Mouse (Mus musculus): ENCODE results near the gene Jchain. TPM values are rescaled to one million over a fixed set of nuclear protein-coding genes. Genes with fewer than 3 reads are reported as not detected.

The Jchain gene
- polyA plus RNA-seq (2012; rRNA removed): 0.68 and 0.84 TPM in 2 replicates

GRCm38 (mm10) chr5:88527657-88528056 is at the start of gene Jchain:
Jchain (minus strand) TSS chr5:88527891.
- no peak for DNase-seq
- no peak for TF ChIP-seq CTCF (IDR thresholded peaks at IDR 0.05; ENCODE audit: borderline replicate concordance, insufficient read depth, low read depth, low read length)
- TF ChIP-seq POLR2A (IDR thresholded peaks at IDR 0.05; ENCODE audit: borderline replicate concordance, insufficient read depth, low read length): no peak
- Histone ChIP-seq H3K27me3 (ENCODE audit: control insufficient read depth, insufficient read depth, low read length) (no peaks in the 10 kb centered on the region), H3K27ac (ENCODE audit: insufficient read depth, low read length) (no peak within 1 kb of the TSS), H3K4me3 (replicated peaks; ENCODE audit: insufficient read depth, low read depth, low read length) (no peak within 1 kb of the TSS), H3K4me1 (ENCODE audit: control insufficient read depth, insufficient read depth, low read length) (no peaks in the 10 kb centered on the region)
- 89% methylated on average over 3 of the region's 3 CpGs for WGBS

DNA sequence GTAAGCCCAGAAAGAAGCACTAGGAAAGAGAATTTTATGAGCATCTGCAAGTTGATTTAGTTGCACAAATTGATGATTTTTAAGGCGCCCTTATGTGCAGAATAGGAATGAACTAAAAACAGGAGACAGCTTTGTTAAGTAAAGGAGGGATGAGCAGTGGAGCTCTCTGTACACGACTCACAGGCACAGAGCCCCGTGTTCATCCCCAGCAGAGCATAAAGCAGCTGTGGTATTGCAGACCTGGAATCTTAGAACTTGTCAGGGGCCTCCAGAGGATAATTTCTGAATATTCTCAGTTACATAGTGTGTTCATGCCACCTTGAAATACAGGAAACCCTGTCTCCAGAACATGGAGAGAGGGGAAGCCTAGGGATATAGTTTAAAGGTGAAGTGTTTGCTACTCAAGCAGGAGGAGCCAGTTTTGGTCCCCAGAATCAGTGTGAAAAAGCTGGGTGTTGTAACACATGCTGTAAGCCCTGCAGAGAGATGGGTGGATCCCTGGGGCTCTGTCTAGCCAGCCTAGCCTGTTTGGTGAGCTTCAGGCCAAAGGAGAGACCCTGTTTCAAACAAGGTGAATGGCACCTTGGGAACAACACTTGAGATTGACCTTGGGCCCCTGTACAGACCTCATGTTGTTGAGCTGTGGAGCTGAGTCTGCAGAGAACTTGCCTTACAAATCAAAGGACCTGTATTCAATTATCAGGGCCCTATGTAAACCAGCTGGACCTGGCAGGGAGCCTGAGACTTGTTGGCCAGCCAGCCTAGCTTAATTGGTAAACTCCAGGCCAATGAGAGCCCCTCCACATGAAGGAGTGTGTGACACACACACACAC is 48.0 kb upstream of the Jchain start:
- Histone ChIP-seq H3K27ac (ENCODE audit: insufficient read depth, low read length) (no peak overlapping the region), H3K4me3 (replicated peaks; ENCODE audit: insufficient read depth, low read depth, low read length) (no peak overlapping the region), H3K27me3 (ENCODE audit: control insufficient read depth, insufficient read depth, low read length) (no peaks in the 10 kb centered on the region), H3K4me1 (ENCODE audit: control insufficient read depth, insufficient read depth, low read length) (no peaks in the 10 kb centered on the region)
- no peak for DNase-seq
- no peak for TF ChIP-seq CTCF (IDR thresholded peaks at IDR 0.05; ENCODE audit: borderline replicate concordance, insufficient read depth, low read depth, low read length)
- no peak for TF ChIP-seq POLR2A (IDR thresholded peaks at IDR 0.05; ENCODE audit: borderline replicate concordance, insufficient read depth, low read length)
- WGBS: 60% methylated on average over 3 of the region's 3 CpGs

GRCm38 (mm10) chr5:88574829-88575228 is 47.1 kb upstream of the Jchain start:
- 92% methylated on average over 3 of the region's 3 CpGs for WGBS
- DNase-seq: no peak
- H3K27ac ChIP-seq (ENCODE audit: insufficient read depth, low read length): no peak overlapping the region
- no peaks in the 10 kb centered on the region for H3K27me3 ChIP-seq (ENCODE audit: control insufficient read depth, insufficient read depth, low read length)
- no peak for TF ChIP-seq POLR2A (IDR thresholded peaks at IDR 0.05; ENCODE audit: borderline replicate concordance, insufficient read depth, low read length)
- no peak for TF ChIP-seq CTCF (IDR thresholded peaks at IDR 0.05; ENCODE audit: borderline replicate concordance, insufficient read depth, low read depth, low read length)
- H3K4me1 ChIP-seq (ENCODE audit: control insufficient read depth, insufficient read depth, low read length): no peaks in the 10 kb centered on the region
- H3K4me3 ChIP-seq (replicated peaks; ENCODE audit: insufficient read depth, low read depth, low read length): no peak overlapping the region

DNA sequence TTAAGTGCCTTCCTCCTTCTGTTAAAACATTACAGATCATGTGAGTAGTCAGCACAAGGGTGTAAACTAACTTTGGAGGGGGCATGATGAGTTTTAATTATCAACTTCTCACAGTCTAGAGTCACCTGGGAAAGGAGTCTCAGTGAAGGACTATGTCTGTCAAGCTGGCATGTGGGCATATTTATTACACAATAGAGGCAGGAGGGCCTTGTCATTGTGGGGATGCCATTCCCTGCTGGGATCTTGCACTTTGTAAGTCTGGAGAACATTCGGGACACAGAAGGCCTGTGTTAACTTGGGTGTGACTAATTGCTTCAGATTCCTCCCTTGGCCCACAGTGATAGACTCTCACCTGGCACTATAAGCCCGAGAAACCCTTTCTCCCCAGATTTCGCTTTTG is 41.9 kb upstream of the Jchain start:
- TF ChIP-seq CTCF (IDR thresholded peaks at IDR 0.05; ENCODE audit: borderline replicate concordance, insufficient read depth, low read depth, low read length) (no peak), POLR2A (IDR thresholded peaks at IDR 0.05; ENCODE audit: borderline replicate concordance, insufficient read depth, low read length) (no peak)
- no peaks in the 10 kb centered on the region for H3K4me1 ChIP-seq (ENCODE audit: control insufficient read depth, insufficient read depth, low read length)

GRCm38 (mm10) chr5:88566034-88566841 is 38.5 kb upstream of the Jchain start:
- peak overlapping the region; percentile 84 for H3K4me3 ChIP-seq (replicated peaks; ENCODE audit: insufficient read depth, low read depth, low read length)
- WGBS: 8% methylated on average over 14 of the region's 14 CpGs
- H3K27me3 ChIP-seq (ENCODE audit: control insufficient read depth, insufficient read depth, low read length): no peaks in the 10 kb centered on the region
- DNase-seq: no peak
- no peaks in the 10 kb centered on the region for H3K4me1 ChIP-seq (ENCODE audit: control insufficient read depth, insufficient read depth, low read length)
- TF ChIP-seq POLR2A (IDR thresholded peaks at IDR 0.05; ENCODE audit: borderline replicate concordance, insufficient read depth, low read length) (no peak), CTCF (IDR thresholded peaks at IDR 0.05; ENCODE audit: borderline replicate concordance, insufficient read depth, low read depth, low read length) (no peak)
- H3K27ac ChIP-seq (ENCODE audit: insufficient read depth, low read length): no peak overlapping the region

More for the DNA sequence above, 41.9 kb upstream of the Jchain start:
- no peaks in the 10 kb centered on the region for H3K27me3 ChIP-seq (ENCODE audit: control insufficient read depth, insufficient read depth, low read length)
- 50% methylated on average over 3 of the region's 3 CpGs for WGBS
- no peak overlapping the region for H3K4me3 ChIP-seq (replicated peaks; ENCODE audit: insufficient read depth, low read depth, low read length)
- H3K27ac ChIP-seq (ENCODE audit: insufficient read depth, low read length): no peak overlapping the region
- DNase-seq: no peak

GRCm38 (mm10) chr5:88565148-88566033 is 37.7 kb upstream of the Jchain start:
- H3K27ac ChIP-seq (ENCODE audit: insufficient read depth, low read length): no peak overlapping the region
- peak overlapping the region; percentile 84 for H3K4me3 ChIP-seq (replicated peaks; ENCODE audit: insufficient read depth, low read depth, low read length)
- H3K4me1 ChIP-seq (ENCODE audit: control insufficient read depth, insufficient read depth, low read length): no peaks in the 10 kb centered on the region
- peak; percentile 75 to 76 for DNase-seq
- no peaks in the 10 kb centered on the region for H3K27me3 ChIP-seq (ENCODE audit: control insufficient read depth, insufficient read depth, low read length)
- TF ChIP-seq CTCF (IDR thresholded peaks at IDR 0.05; ENCODE audit: borderline replicate concordance, insufficient read depth, low read depth, low read length) (no peak), POLR2A (IDR thresholded peaks at IDR 0.05; ENCODE audit: borderline replicate concordance, insufficient read depth, low read length) (no peak)
- under 1% methylated on average over 113 of the region's 119 CpGs for WGBS

- peak; percentile 66 to 73 for DNase-seq
- WGBS: 2% methylated on average over 63 of the region's 71 CpGs
- TF ChIP-seq POLR2A (IDR thresholded peaks at IDR 0.05; ENCODE audit: borderline replicate concordance, insufficient read depth, low read length) (no peak), CTCF (IDR thresholded peaks at IDR 0.05; ENCODE audit: borderline replicate concordance, insufficient read depth, low read depth, low read length) (no peak)
- no peaks in the 10 kb centered on the region for H3K4me1 ChIP-seq (ENCODE audit: control insufficient read depth, insufficient read depth, low read length)
- no peaks in the 10 kb centered on the region for H3K27me3 ChIP-seq (ENCODE audit: control insufficient read depth, insufficient read depth, low read length)
- peak within 1 kb of the TSS; percentile 84 for H3K4me3 ChIP-seq (replicated peaks; ENCODE audit: insufficient read depth, low read depth, low read length)
- no peak within 1 kb of the TSS for H3K27ac ChIP-seq (ENCODE audit: insufficient read depth, low read length)
Observed at GRCm38 (mm10) chr5:88564501-88565147, 36.9 kb upstream of the Jchain start, which contains the start of gene Rufy3. Rufy3 (plus strand) TSS chr5:88565040.

All from cerebellum, adult 2 months (tissue).